Mouse (Mus musculus) midbrain, embryonic 13.5 days (tissue): Measurements from ENCODE around the gene Gm49486. TPM values are rescaled to one million over a fixed set of nuclear protein-coding genes. Genes with fewer than 3 reads are reported as not detected.
A peak's percentile ranks its signal among the peaks of the same experiment; 100 is the strongest.
"Not testable (repeated sequence)": the region's sequence is repeated elsewhere in the genome, so short reads cannot be mapped to it uniquely, and the experiment has no call there.

Source experiments
- ATAC-seq: fragments of 200-750 bp; cut with Nextera tagmentation; 2 replicates; pipeline ENCODE4 v1.8.0; 2017; ENCODE audit warnings: mild to moderate bottlenecking, moderate TSS enrichment, moderate library complexity
- H3K27ac ChIP-seq: fragments of 300-500 bp; sonication (generic); 2 replicates; pipeline ENCODE4 v1.5.1; 2015; ENCODE audit warnings: inconsistent platforms, mild to moderate bottlenecking, moderate library complexity
- H3K27me3 ChIP-seq: fragments of 300-500 bp; sonication (generic); 2 replicates; pipeline ENCODE4 v1.6.1; 2015; ENCODE audit warnings: mild to moderate bottlenecking, inconsistent platforms
- H3K36me3 ChIP-seq: fragments of 300-500 bp; sonication (generic); 2 replicates; pipeline ENCODE4 v1.6.1; 2015; ENCODE audit warnings: mild to moderate bottlenecking, inconsistent platforms
- H3K4me1 ChIP-seq: fragments of 300-500 bp; sonication (generic); replicated peaks from 2 replicates; pipeline ENCODE4 v1.6.1; 2015; ENCODE audit warnings: inconsistent platforms
- H3K4me2 ChIP-seq: fragments of 300-500 bp; sonication (generic); replicated peaks from 2 replicates; pipeline ENCODE4 v1.6.1; 2015; ENCODE audit warnings: moderate library complexity, mild to moderate bottlenecking, inconsistent platforms
- H3K4me3 ChIP-seq: fragments of 300-500 bp; sonication (generic); replicated peaks from 2 replicates; pipeline ENCODE4 v1.5.1; 2015; ENCODE audit warnings: mild to moderate bottlenecking, inconsistent platforms
- H3K9ac ChIP-seq: fragments of 300-500 bp; sonication (generic); replicated peaks from 2 replicates; pipeline ENCODE4 v1.6.1; 2015; ENCODE audit warnings: mild to moderate bottlenecking, inconsistent platforms
- H3K9me3 ChIP-seq: fragments of 300-500 bp; sonication (generic); 2 replicates; pipeline ENCODE4 v1.6.1; 2016; ENCODE audit warnings: mild to moderate bottlenecking, inconsistent platforms
- WGBS: fragments of 180-500 bp; shearing (Covaris S2); methylation state at CpG from one replicate; pipeline ENCODE4 v1.1.7; 2015; 5-methylcytosine and 5-hydroxymethylcytosine counted together
- polyA plus RNA-seq: library from polyadenylated mRNA; unstranded; fragments of >200 nt; fragmentation: Nextera tagmentation; extraction: Ambion mirVana; gene quantifications from 2 replicates; pipeline ENCODE4 v1.2.1, GENCODE M21; 2015

The Gm49486 gene
- polyA plus RNA-seq, 1 experiment from 2014 or later = 1.0 TPM

- 34% methylated on average over 10 of the region's 10 CpGs for WGBS
- peaks cover 27% of the 10 kb centered on the region for H3K4me1 ChIP-seq
- no peaks in the 10 kb centered on the region for H3K36me3 ChIP-seq
- H3K27me3 ChIP-seq = no peaks in the 10 kb centered on the region
- no peak overlapping the region for H3K9ac ChIP-seq
- H3K27ac ChIP-seq = peak overlapping the region; percentile 80
- H3K9me3 ChIP-seq = no peaks in the 10 kb centered on the region
- peak; percentile 65 for ATAC-seq
- no peak overlapping the region for H3K4me3 ChIP-seq
- H3K4me2 ChIP-seq = no peak overlapping the region
Observed at GRCm38 (mm10) chr15:79202575-79202974, 26.6 kb upstream of the Gm49486 start.

- Histone ChIP-seq H3K9ac (no peak overlapping the region), H3K36me3 (no peaks in the 10 kb centered on the region), H3K4me3 (no peak overlapping the region), H3K4me1 (no peaks in the 10 kb centered on the region), H3K9me3 (no peaks in the 10 kb centered on the region), H3K4me2 (no peak overlapping the region), H3K27me3 (no peaks in the 10 kb centered on the region), H3K27ac (no peak overlapping the region)
- 80% methylated on average over 6 of the region's 6 CpGs for WGBS
- ATAC-seq = no peak
Observed at GRCm38 (mm10) chr15:79208211-79208610, 21.0 kb upstream of the Gm49486 start.

- no peak overlapping the region for H3K4me2 ChIP-seq
- no peaks in the 10 kb centered on the region for H3K36me3 ChIP-seq
- no peak overlapping the region for H3K9ac ChIP-seq
- ATAC-seq = no peak
- WGBS = 79% methylated on average over 27 of the region's 27 CpGs
- no peak overlapping the region for H3K4me3 ChIP-seq
- no peak overlapping the region for H3K27ac ChIP-seq
- H3K9me3 ChIP-seq = no peaks in the 10 kb centered on the region
- H3K4me1 ChIP-seq = no peaks in the 10 kb centered on the region
- no peaks in the 10 kb centered on the region for H3K27me3 ChIP-seq
Observed at GRCm38 (mm10) chr15:79208758-79209439, 20.3 kb upstream of the Gm49486 start.

- Histone ChIP-seq H3K4me3 (no peak overlapping the region), H3K27me3 (no peaks in the 10 kb centered on the region), H3K4me2 (no peak overlapping the region), H3K36me3 (no peaks in the 10 kb centered on the region), H3K9me3 (no peaks in the 10 kb centered on the region), H3K27ac (no peak overlapping the region), H3K9ac (no peak overlapping the region), H3K4me1 (no peaks in the 10 kb centered on the region)
- WGBS = 79% methylated on average over 2 of the region's 2 CpGs
- no peak for ATAC-seq
Observed at GRCm38 (mm10) chr15:79210357-79210756, 18.8 kb upstream of the Gm49486 start.

- Histone ChIP-seq H3K9me3 (no peaks in the 10 kb centered on the region), H3K27ac (no peak overlapping the region), H3K4me1 (no peaks in the 10 kb centered on the region), H3K27me3 (no peaks in the 10 kb centered on the region), H3K4me3 (no peak overlapping the region), H3K4me2 (no peak overlapping the region), H3K36me3 (no peaks in the 10 kb centered on the region), H3K9ac (no peak overlapping the region)
- no peak for ATAC-seq
- 88% methylated on average over 26 of the region's 26 CpGs for WGBS
Observed at GRCm38 (mm10) chr15:79212750-79213446, 16.3 kb upstream of the Gm49486 start.

GRCm38 (mm10) chr15:79213591-79213990, 15.6 kb upstream of the Gm49486 start:
- ATAC-seq = no peak
- no peaks in the 10 kb centered on the region for H3K9me3 ChIP-seq
- WGBS = 72% methylated on average over 6 of the region's 6 CpGs

GRCm38 (mm10) chr15:79216191-79216590, 13.0 kb upstream of the Gm49486 start:
- H3K27me3 ChIP-seq = no peaks in the 10 kb centered on the region
- no peak for ATAC-seq
- 73% methylated on average over 3 of the region's 3 CpGs for WGBS
- no peak overlapping the region for H3K9ac ChIP-seq
- H3K4me2 ChIP-seq = no peak overlapping the region
- H3K9me3 ChIP-seq = no peaks in the 10 kb centered on the region
- H3K4me1 ChIP-seq = 0 out of 2 replicates have a peak, but pooled peaks cover 5% of the 10 kb centered on the region
- H3K27ac ChIP-seq = no peak overlapping the region
- H3K4me3 ChIP-seq = no peak overlapping the region
- no peaks in the 10 kb centered on the region for H3K36me3 ChIP-seq

More at GRCm38 (mm10) chr15:79213591-79213990, 15.6 kb upstream of the Gm49486 start:
- Histone ChIP-seq H3K4me2 (no peak overlapping the region), H3K4me1 (no peaks in the 10 kb centered on the region), H3K9ac (no peak overlapping the region), H3K4me3 (no peak overlapping the region), H3K27me3 (no peaks in the 10 kb centered on the region), H3K36me3 (no peaks in the 10 kb centered on the region), H3K27ac (no peak overlapping the region)

- Histone ChIP-seq H3K9me3 (no peaks in the 10 kb centered on the region), H3K36me3 (no peaks in the 10 kb centered on the region), H3K4me2 (no peak overlapping the region), H3K4me1 (peaks cover 14% of the 10 kb centered on the region), H3K4me3 (no peak overlapping the region), H3K9ac (0 out of 2 replicates have a peak overlapping the region, but pooled peaks have one; percentile 39), H3K27ac (no peak overlapping the region), H3K27me3 (peaks cover 3% of the 10 kb centered on the region; the same call in 1 of the 2 replicates)
- WGBS = 0% methylated on average over 1 of the region's 1 CpGs
- no peak for ATAC-seq
Observed at GRCm38 (mm10) chr15:79219572-79219971, 9.6 kb upstream of the Gm49486 start.

- 0 out of 2 replicates have a peak overlapping the region, but pooled peaks have one; percentile 3 for H3K9ac ChIP-seq
- WGBS = 3% methylated on average over 5 of the region's 5 CpGs
- peaks cover 3% of the 10 kb centered on the region; the same call in 1 of the 2 replicates for H3K27me3 ChIP-seq
- peaks cover 21% of the 10 kb centered on the region for H3K4me1 ChIP-seq
- no peaks in the 10 kb centered on the region for H3K9me3 ChIP-seq
- H3K4me3 ChIP-seq = no peak overlapping the region
- H3K27ac ChIP-seq = no peak overlapping the region
- H3K36me3 ChIP-seq = no peaks in the 10 kb centered on the region
- H3K4me2 ChIP-seq = no peak overlapping the region
- no peak for ATAC-seq
Observed at GRCm38 (mm10) chr15:79223641-79224040, 5.5 kb upstream of the Gm49486 start.

- Histone ChIP-seq H3K4me1 (peaks cover 21% of the 10 kb centered on the region), H3K4me2 (peak overlapping the region; percentile 5; the same call in 1 of the 2 replicates), H3K27me3 (peaks cover 3% of the 10 kb centered on the region; the same call in 1 of the 2 replicates), H3K9me3 (no peaks in the 10 kb centered on the region), H3K4me3 (no peak overlapping the region), H3K9ac (0 out of 2 replicates have a peak overlapping the region, but pooled peaks have one; percentile 28), H3K36me3 (no peaks in the 10 kb centered on the region), H3K27ac (no peak overlapping the region)
- 2% methylated on average over 5 of the region's 5 CpGs for WGBS
- ATAC-seq = peak; percentile 49
Observed at GRCm38 (mm10) chr15:79224685-79225084, 4.5 kb upstream of the Gm49486 start.

GRCm38 (mm10) chr15:79225780-79226179, 3.4 kb upstream of the Gm49486 start:
- H3K27me3 ChIP-seq, H3K4me3 ChIP-seq, H3K9ac ChIP-seq, ATAC-seq, H3K27ac ChIP-seq, H3K4me2 ChIP-seq, H3K36me3 ChIP-seq, H3K9me3 ChIP-seq: not testable (repeated sequence)
- peaks cover 29% of the 10 kb centered on the region for H3K4me1 ChIP-seq
- 76% methylated on average over 2 of the region's 2 CpGs for WGBS

- 89% methylated on average over 9 of the region's 9 CpGs for WGBS
- no peak overlapping the region for H3K27ac ChIP-seq
- H3K9me3 ChIP-seq = no peaks in the 10 kb centered on the region
- no peaks in the 10 kb centered on the region for H3K27me3 ChIP-seq
- H3K4me1 ChIP-seq = peaks cover 3% of the 10 kb centered on the region
- H3K4me3 ChIP-seq = no peak overlapping the region
- H3K4me2 ChIP-seq = no peak overlapping the region
- no peak overlapping the region for H3K9ac ChIP-seq
- peaks cover 83% of the 10 kb centered on the region for H3K36me3 ChIP-seq
- ATAC-seq = no peak
Observed at GRCm38 (mm10) chr15:79235268-79235667, 6.1 kb downstream of the Gm49486 start.
